Comparison of ENCODE assay signal across 8 mouse cellular contexts in genomic region chr2:151994350-151995122, GRCm38 (mm10). TPM values are rescaled to one million over a fixed set of nuclear protein-coding genes. Genes with fewer than 3 reads are reported as not detected.
DNase-seq lines count a peak whose midpoint lies in the region; TF ChIP-seq lines count a peak whose summit lies in the region.

No protein-coding gene starts in this region.

- DNase-seq in ZHBTc4 (ENCODE audit: low read depth, low spot score), result peak; percentile 88
- DNase-seq in cerebellum, postnatal 36 days, result peak; percentile 74 to 75
- DNase-seq in gastrocnemius, adult 2 months, result peak; percentile 82
- peak; percentile 49 for DNase-seq in hindlimb bud, embryonic 11.5 days (ENCODE audit: extremely low spot score, low read depth, low spot score)
- DNase-seq in left cerebral cortex, postnatal 10 days (ENCODE audit: extremely low spot score in 1 of 2, low spot score in 2 of 2), result peak; percentile 65 to 79
- peak; percentile 75 to 85 for DNase-seq in right cerebral cortex, adult 2 months (ENCODE audit: low spot score in 2 of 2)
- DNase-seq in urinary bladder, postnatal 25 days (ENCODE audit: low spot score), result peak; percentile 80

- H3K4me3 ChIP-seq in gastrocnemius, adult 2 months, result peak overlapping the region; percentile 43
- H3K4me3 ChIP-seq in megakaryocyte, embryonic 14.5 days (replicated peaks), result peak overlapping the region; percentile 83

- H3K27me3 ChIP-seq in megakaryocyte, embryonic 14.5 days (replicated peaks), result peaks cover 63% of the 10 kb centered on the region

- no peaks in the 10 kb centered on the region for H3K36me3 ChIP-seq in megakaryocyte, embryonic 14.5 days (replicated peaks; ENCODE audit: low read length)

- H3K27ac ChIP-seq in gastrocnemius, adult 2 months, result peak overlapping the region; percentile 72

- H3K9me3 ChIP-seq in megakaryocyte, embryonic 14.5 days, result no peaks in the 10 kb centered on the region

- intact Hi-C loops in gastrocnemius, adult 2 months (cut with DNase I), result loop anchor here (1.0 to 2.0 kb wide), 4 partner anchors 14 to 118 kb away; partner anchors contain the start of gene Fam110a
- intact Hi-C loops in left cerebral cortex, postnatal 10 days (cut with DNase I), result loop anchor here (2.0 to 5.0 kb wide), 3 partner anchors 54 to 247 kb away; no protein-coding TSS in a partner anchor

- peak; percentile 92 for TF ChIP-seq CTCF in gastrocnemius, adult 2 months (IDR thresholded peaks at IDR 0.05)

- peaks cover 36% of the 10 kb centered on the region for H3K4me1 ChIP-seq in megakaryocyte, embryonic 14.5 days

RNA-seq across cellular contexts. Expression of gene Slc52a3, which starts 1.8 kb away (rescaled TPM):
- total RNA-seq in gastrocnemius, adult 2 months (2021), result 1 to 10 TPM in 1 of 2 experiments, under 1 TPM in 1; 0.69 to 1.6 TPM
- total RNA-seq in left cerebral cortex, postnatal 10 days (2021), result 1 to 10 TPM; 3.0 to 3.6 TPM
- polyA plus RNA-seq in megakaryocyte, embryonic 14.5 days (2012; ENCODE audit: insufficient read depth, low replicate concordance), result 0.27 and 1.5 TPM in 2 replicates

RNA-seq across cellular contexts. Expression of gene Fam110a, which starts 14.5 kb away (rescaled TPM):
- total RNA-seq in gastrocnemius, adult 2 months (2021), result 1 to 10 TPM; 1.8 to 2.6 TPM
- 1 to 10 TPM; 6.8 to 7.8 TPM for total RNA-seq in left cerebral cortex, postnatal 10 days (2021)
- polyA plus RNA-seq in megakaryocyte, embryonic 14.5 days (2012; ENCODE audit: insufficient read depth, low replicate concordance), result 29.5 and 64.0 TPM in 2 replicates

Comparison
In these comparisons a context has a peak if more than half of its experiments do, and no peak if none do; other contexts are left out.
1. Peak in every context shown above with its lines: DNase-seq, H3K4me3 ChIP-seq and H3K27ac ChIP-seq.